Mouse (Mus musculus) heart, embryonic 11.5 days (tissue): ENCODE measurements around the gene Thsd7b. TPM values are rescaled to one million over a fixed set of nuclear protein-coding genes. Genes with fewer than 3 reads are reported as not detected.

Experiments used
- ATAC-seq: fragments of 200-750 bp; cut with Nextera tagmentation; replicated peaks from 2 replicates; pipeline ENCODE4 v1.8.0; 2017; ENCODE audit warnings: moderate library complexity; ENCODE audit not compliant: insufficient number of reproducible peaks, low FRiP score, low TSS enrichment
- H3K27ac ChIP-seq: fragments of 300-500 bp; sonication (generic); 2 replicates; pipeline ENCODE4 v1.5.1; 2014; ENCODE audit warnings: mild to moderate bottlenecking, low read depth, low read length
- H3K27me3 ChIP-seq: fragments of 300-500 bp; sonication (generic); 2 replicates; pipeline ENCODE4 v1.6.1; 2014; ENCODE audit warnings: mild to moderate bottlenecking, low read length, mixed read lengths; ENCODE audit not compliant: control insufficient read depth, insufficient read depth
- H3K36me3 ChIP-seq: fragments of 300-500 bp; sonication (generic); 2 replicates; pipeline ENCODE4 v1.6.1; 2014; ENCODE audit warnings: mild to moderate bottlenecking, low read length, moderate library complexity, mixed read lengths; ENCODE audit not compliant: control insufficient read depth, insufficient read depth
- H3K4me1 ChIP-seq: fragments of 300-500 bp; sonication (generic); 2 replicates; pipeline ENCODE4 v1.6.1; 2014; ENCODE audit warnings: low read length; ENCODE audit not compliant: control insufficient read depth, insufficient read depth
- H3K4me2 ChIP-seq: fragments of 300-500 bp; sonication (generic); 2 replicates; pipeline ENCODE4 v1.6.1; 2014; ENCODE audit warnings: mild to moderate bottlenecking, moderate library complexity
- H3K4me3 ChIP-seq: fragments of 300-500 bp; sonication (generic); 2 replicates; pipeline ENCODE4 v1.5.1; 2014; ENCODE audit warnings: low read depth, low read length
- H3K9ac ChIP-seq: fragments of 300-500 bp; sonication (generic); 2 replicates; pipeline ENCODE4 v1.6.1; 2014; ENCODE audit warnings: mild to moderate bottlenecking, low read depth, low read length, moderate library complexity
- H3K9me3 ChIP-seq: fragments of 300-500 bp; sonication (generic); replicated peaks from 2 replicates; pipeline ENCODE4 v1.6.1; 2016; ENCODE audit warnings: low read length; ENCODE audit not compliant: control insufficient read depth
- WGBS: fragments of 180-500 bp; shearing (Covaris S2); extraction: QIAGEN DNeasy Blood & Tissue Kit; methylation state at CpG from one replicate; pipeline ENCODE4 v1.1.7; 2014; ENCODE audit not compliant: insufficient replicate concordance; 5-methylcytosine and 5-hydroxymethylcytosine counted together
- polyA plus RNA-seq: library from polyadenylated mRNA; unstranded; fragments of >200 nt; fragmentation: Nextera tagmentation; extraction: Ambion mirVana; gene quantifications from 2 replicates; pipeline ENCODE4 v1.2.1, GENCODE M21; 2014

Gene Thsd7b
- polyA plus RNA-seq, 1 experiment from 2014 or later: 1.8 TPM

DNA sequence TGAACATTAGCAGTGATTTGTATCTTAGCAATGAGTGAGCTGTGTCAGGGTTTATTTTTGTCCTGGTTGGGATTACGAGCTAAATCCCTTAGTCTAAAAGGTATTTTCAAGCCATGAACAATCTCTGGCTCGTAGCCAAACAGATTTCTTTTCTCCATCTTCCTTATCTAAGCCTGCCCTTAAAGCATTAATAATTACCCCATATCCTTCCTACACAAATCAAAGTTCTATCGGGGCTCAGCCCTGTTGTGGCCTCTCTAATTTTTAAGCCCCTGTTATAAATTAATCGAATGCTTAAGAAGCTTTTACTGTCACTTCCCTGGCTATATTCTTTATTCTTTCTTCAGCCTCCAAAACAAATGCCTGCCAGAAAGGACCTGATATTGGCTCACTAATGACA, 506.4 kb downstream of the Thsd7b start:
- Histone ChIP-seq H3K36me3 (no peaks in the 10 kb centered on the region), H3K9ac (no peak overlapping the region), H3K27me3 (no peaks in the 10 kb centered on the region), H3K9me3 (no peaks in the 10 kb centered on the region), H3K27ac (no peak overlapping the region), H3K4me3 (no peak overlapping the region), H3K4me1 (no peaks in the 10 kb centered on the region), H3K4me2 (no peak overlapping the region)
- ATAC-seq: no peak
- WGBS: 62% methylated on average over 4 of the region's 4 CpGs

DNA sequence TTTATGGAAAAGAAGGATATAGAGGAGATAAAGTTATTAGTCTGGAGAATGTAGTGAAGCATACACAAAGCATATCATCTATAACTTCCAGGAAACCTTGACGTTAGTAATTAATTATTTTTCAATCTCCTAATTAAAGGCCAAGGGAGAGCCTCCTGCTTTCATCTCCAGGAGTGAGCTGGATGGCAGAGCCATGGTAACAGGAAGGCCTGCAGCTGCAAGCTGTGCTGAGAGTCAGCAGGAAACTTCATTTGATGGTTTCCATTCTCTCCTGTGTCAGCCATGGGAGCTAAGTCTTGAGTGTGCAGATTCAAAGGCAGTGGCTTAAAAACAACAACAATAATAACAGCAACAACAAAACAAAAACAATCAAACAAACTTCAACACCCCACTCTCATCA, 507.5 kb downstream of the Thsd7b start:
- Histone ChIP-seq H3K27ac (no peak overlapping the region), H3K9ac (no peak overlapping the region), H3K4me2 (no peak overlapping the region), H3K36me3 (no peaks in the 10 kb centered on the region), H3K27me3 (no peaks in the 10 kb centered on the region), H3K4me3 (no peak overlapping the region), H3K9me3 (no peaks in the 10 kb centered on the region), H3K4me1 (no peaks in the 10 kb centered on the region)
- 67% methylated on average over 1 of the region's 1 CpGs for WGBS
- no peak for ATAC-seq

DNA sequence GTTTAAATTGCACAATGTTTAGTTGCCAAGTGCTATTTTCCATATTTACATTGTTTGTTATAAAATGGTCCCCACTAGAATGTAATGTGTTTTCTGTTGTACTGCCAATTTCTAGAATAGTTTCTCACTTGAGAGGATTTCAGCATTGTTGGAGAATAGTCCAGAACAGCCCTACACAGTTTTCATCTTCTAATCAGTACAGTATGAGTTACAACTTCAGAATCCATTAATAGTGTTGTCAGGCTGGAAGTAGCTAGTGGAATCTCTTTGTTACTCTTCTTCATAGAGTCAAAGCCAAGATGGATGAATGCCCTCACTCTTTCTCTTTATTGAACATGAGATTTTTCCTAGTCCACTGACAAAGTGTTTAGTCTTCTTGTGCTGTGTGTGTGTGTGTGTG, 525.4 kb downstream of the Thsd7b start:
- Histone ChIP-seq H3K9me3 (no peaks in the 10 kb centered on the region), H3K27me3 (no peaks in the 10 kb centered on the region), H3K4me1 (no peaks in the 10 kb centered on the region), H3K4me2 (no peak overlapping the region), H3K36me3 (no peaks in the 10 kb centered on the region), H3K4me3 (no peak overlapping the region), H3K27ac (no peak overlapping the region), H3K9ac (no peak overlapping the region)
- ATAC-seq: no peak

DNA sequence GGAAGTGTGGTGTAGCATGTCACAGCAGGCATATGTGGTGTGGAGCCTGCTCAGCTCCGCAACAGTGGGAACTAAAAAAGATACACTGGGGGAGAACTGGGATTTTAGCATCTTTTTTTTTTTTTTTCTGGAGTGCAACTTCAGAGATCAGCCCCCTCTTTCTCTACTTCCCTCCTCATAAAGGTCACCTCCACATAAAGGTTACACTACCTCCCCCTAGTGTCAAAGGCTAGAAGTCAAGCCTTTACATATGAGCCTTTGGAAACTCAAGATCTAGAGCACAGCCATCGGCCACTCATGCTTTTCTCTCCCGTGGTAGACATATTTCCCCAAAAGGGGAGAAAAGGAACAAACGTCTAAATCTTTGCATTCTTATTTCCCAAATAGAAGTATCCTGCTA, 553.8 kb downstream of the Thsd7b start:
- Histone ChIP-seq H3K36me3 (no peaks in the 10 kb centered on the region), H3K4me3 (no peak overlapping the region), H3K4me1 (no peaks in the 10 kb centered on the region), H3K9me3 (no peaks in the 10 kb centered on the region), H3K27me3 (no peaks in the 10 kb centered on the region), H3K9ac (no peak overlapping the region), H3K4me2 (no peak overlapping the region), H3K27ac (no peak overlapping the region)
- no peak for ATAC-seq
- 65% methylated on average over 4 of the region's 4 CpGs for WGBS

DNA sequence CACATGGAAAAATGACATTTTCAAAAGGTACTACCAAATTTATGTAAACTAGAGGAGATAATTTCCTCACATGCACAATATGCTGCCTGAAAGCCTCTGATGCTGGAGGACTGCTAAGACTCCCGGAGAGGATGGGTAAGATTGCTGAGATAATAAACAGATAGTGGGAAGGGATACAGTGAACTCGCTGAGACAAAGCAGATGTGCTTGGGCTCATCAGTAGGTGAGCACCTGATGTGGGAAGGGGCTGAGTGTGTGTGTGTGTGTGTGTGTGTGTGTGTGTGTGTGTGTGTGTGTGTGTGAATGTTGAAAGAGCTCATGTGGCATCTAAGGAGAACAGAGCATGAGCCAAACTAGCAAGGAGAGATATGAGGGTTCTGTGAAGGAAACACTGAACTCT, 564.2 kb downstream of the Thsd7b start:
- 50% methylated on average over 2 of the region's 2 CpGs for WGBS
- no peak overlapping the region for H3K27ac ChIP-seq

DNA sequence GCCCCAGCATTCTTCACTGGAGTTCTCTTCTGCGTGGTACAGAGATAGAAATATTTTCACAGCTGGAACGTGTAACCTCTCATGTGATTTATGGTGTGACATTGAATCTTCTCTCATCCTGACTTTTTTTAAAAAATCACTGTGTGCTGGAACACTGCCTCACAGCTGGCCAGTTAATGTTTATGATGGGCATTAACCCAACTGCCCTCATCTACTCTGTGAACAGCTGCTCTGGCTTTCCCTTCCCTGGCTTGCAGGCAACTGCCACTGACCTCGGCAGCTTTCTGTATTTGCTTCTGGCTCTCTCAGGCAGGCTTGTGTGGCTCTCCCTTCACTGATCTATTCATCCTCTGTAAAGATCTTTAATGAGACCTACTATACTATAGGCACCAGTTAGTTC, 564.7 kb downstream of the Thsd7b start:
- H3K4me3 ChIP-seq: no peak overlapping the region
- no peak for ATAC-seq
- no peaks in the 10 kb centered on the region for H3K36me3 ChIP-seq
- H3K9ac ChIP-seq: no peak overlapping the region
- H3K27ac ChIP-seq: no peak overlapping the region
- no peaks in the 10 kb centered on the region for H3K27me3 ChIP-seq
- H3K4me1 ChIP-seq: no peaks in the 10 kb centered on the region
- 47% methylated on average over 3 of the region's 3 CpGs for WGBS
- H3K9me3 ChIP-seq: no peaks in the 10 kb centered on the region
- no peak overlapping the region for H3K4me2 ChIP-seq

More for the DNA sequence above, 564.2 kb downstream of the Thsd7b start:
- Histone ChIP-seq H3K36me3 (no peaks in the 10 kb centered on the region), H3K4me2 (no peak overlapping the region), H3K9me3 (no peaks in the 10 kb centered on the region), H3K27me3 (no peaks in the 10 kb centered on the region), H3K9ac (no peak overlapping the region), H3K4me3 (no peak overlapping the region), H3K4me1 (no peaks in the 10 kb centered on the region)
- no peak for ATAC-seq

DNA sequence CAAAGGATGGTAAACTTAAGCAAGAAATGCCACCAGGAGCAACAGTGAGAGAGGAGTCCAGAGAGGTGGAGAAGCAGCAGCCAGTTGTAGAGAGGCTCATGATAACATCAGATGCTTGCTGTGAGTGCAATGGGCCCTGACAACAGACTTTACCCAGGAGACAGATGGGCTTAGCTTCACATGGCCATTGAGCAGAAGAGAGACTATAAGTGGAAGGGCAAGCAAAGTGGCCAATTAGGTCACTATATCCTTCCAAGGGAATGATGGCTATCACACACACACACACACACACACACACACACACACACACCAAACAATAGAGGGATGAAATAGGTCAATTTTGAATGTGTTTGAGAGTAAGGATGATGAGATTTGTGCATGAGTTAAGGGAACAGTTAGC, 565.4 kb downstream of the Thsd7b start:
- no peak overlapping the region for H3K4me2 ChIP-seq
- ATAC-seq: no peak
- H3K4me3 ChIP-seq: no peak overlapping the region
- H3K36me3 ChIP-seq: no peaks in the 10 kb centered on the region
- no peaks in the 10 kb centered on the region for H3K27me3 ChIP-seq
- H3K4me1 ChIP-seq: no peaks in the 10 kb centered on the region
- H3K27ac ChIP-seq: no peak overlapping the region
- no peaks in the 10 kb centered on the region for H3K9me3 ChIP-seq
- no peak overlapping the region for H3K9ac ChIP-seq

DNA sequence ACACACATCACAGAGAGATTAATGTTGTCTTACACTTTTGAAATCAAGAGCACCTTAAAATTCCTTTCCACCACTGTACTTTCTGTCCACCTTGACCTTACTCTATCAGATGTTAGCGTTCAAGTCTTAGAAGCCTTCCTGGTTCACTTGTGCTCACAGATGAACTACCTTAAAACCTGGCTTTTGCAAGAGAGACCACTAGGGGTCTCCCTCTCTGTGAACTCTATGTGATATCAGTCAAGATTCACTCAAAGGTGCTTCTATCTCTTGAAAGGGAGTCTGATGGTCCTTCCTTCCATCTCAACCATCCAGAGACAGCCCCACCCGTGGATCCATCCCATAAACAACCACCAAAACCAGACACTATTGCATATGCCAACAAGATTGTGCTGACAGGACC, 570.3 kb downstream of the Thsd7b start:
- 48% methylated on average over 2 of the region's 2 CpGs for WGBS
- Histone ChIP-seq H3K9ac (no peak overlapping the region), H3K4me3 (no peak overlapping the region), H3K4me1 (no peaks in the 10 kb centered on the region), H3K4me2 (no peak overlapping the region), H3K27ac (no peak overlapping the region), H3K27me3 (no peaks in the 10 kb centered on the region), H3K9me3 (no peaks in the 10 kb centered on the region), H3K36me3 (no peaks in the 10 kb centered on the region)
- no peak for ATAC-seq

DNA sequence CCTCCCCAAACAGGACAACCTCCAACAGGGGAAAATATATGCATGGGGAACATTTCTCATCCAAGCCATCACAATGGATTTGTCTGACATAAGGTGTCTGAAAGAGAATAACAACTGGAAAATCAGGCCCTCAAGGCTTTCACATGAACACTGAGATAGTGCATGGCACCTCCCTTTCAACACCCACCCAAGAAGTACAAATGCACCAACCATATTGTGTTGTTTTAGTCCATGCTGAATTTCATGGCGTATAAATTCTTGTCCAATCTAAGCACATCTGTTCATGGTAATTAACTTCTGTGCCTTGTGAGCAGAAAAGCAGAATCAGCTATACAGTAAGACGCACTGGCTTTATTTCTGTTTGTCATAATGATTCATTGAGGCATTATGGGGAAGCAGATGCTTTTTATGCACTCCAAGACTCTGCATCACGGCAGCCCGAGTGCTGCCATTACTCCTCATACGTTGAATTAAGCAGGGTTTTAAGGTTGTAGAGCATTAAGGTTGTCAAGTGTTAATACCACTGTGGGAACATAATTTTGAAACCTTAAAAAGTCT, 577.0 kb downstream of the Thsd7b start:
- Histone ChIP-seq H3K27me3 (no peaks in the 10 kb centered on the region), H3K36me3 (no peaks in the 10 kb centered on the region), H3K27ac (no peak overlapping the region), H3K9me3 (no peaks in the 10 kb centered on the region), H3K4me1 (no peaks in the 10 kb centered on the region), H3K4me2 (no peak overlapping the region), H3K9ac (no peak overlapping the region), H3K4me3 (no peak overlapping the region)
- 81% methylated on average over 5 of the region's 5 CpGs for WGBS
- no peak for ATAC-seq
